Mouse (Mus musculus): ENCODE results near the gene Ehf. TPM values are rescaled to one million over a fixed set of nuclear protein-coding genes. Genes with fewer than 3 reads are reported as not detected.

Ehf gene
- polyA plus RNA-seq, 1 experiment from 2014 or later, result 3.0 TPM

GRCm38 (mm10) chr2:103298711-103299463, 4.2 kb downstream of the Ehf start:
- Histone ChIP-seq H3K4me2 (no peak overlapping the region), H3K9me3 (ENCODE audit: low read depth, low read length) (no peaks in the 10 kb centered on the region), H3K4me3 (ENCODE audit: low read depth, low read length) (no peak overlapping the region), H3K9ac (no peak overlapping the region), H3K36me3 (ENCODE audit: insufficient read depth) (no peaks in the 10 kb centered on the region), H3K27ac (ENCODE audit: low read depth) (no peak overlapping the region), H3K4me1 (ENCODE audit: insufficient read depth) (peaks cover 3% of the 10 kb centered on the region; the same call in 1 of the 2 replicates), H3K27me3 (ENCODE audit: insufficient read depth, low read length) (no peaks in the 10 kb centered on the region)
- ATAC-seq (ENCODE audit: insufficient read depth) (no peak), DNase-seq (no peak)
- TF ChIP-seq CTCF (IDR thresholded peaks at IDR 0.05; ENCODE audit: low read depth), result no peak
- 29% methylated on average over 13 of the region's 13 CpGs for WGBS

GRCm38 (mm10) chr2:103294526-103294925, 8.6 kb downstream of the Ehf start:
- peak; percentile 31 for DNase-seq
- peaks cover 3% of the 10 kb centered on the region; the same call in 1 of the 2 replicates for H3K4me1 ChIP-seq (ENCODE audit: insufficient read depth)
- peak overlapping the region; percentile 32; the same call in 1 of the 2 replicates for H3K27ac ChIP-seq (ENCODE audit: low read depth)
- H3K9me3 ChIP-seq (ENCODE audit: low read depth, low read length), result no peaks in the 10 kb centered on the region
- no peaks in the 10 kb centered on the region for H3K36me3 ChIP-seq (ENCODE audit: insufficient read depth)
- peak; percentile 73 for ATAC-seq (ENCODE audit: insufficient read depth)
- 8% methylated on average over 3 of the region's 3 CpGs for WGBS
- H3K9ac ChIP-seq, result no peak overlapping the region
- no peak overlapping the region for H3K4me2 ChIP-seq
- no peak overlapping the region for H3K4me3 ChIP-seq (ENCODE audit: low read depth, low read length)
- TF ChIP-seq CTCF (IDR thresholded peaks at IDR 0.05; ENCODE audit: low read depth), result no peak
- H3K27me3 ChIP-seq (ENCODE audit: insufficient read depth, low read length), result no peaks in the 10 kb centered on the region

GRCm38 (mm10) chr2:103293751-103294150, 9.3 kb downstream of the Ehf start:
- no peak overlapping the region for H3K27ac ChIP-seq (ENCODE audit: low read depth)

GRCm38 (mm10) chr2:103293214-103293613, 9.9 kb downstream of the Ehf start:
- H3K27ac ChIP-seq (ENCODE audit: low read depth), result no peak overlapping the region
- 30% methylated on average over 3 of the region's 3 CpGs for WGBS
- peaks cover 3% of the 10 kb centered on the region; the same call in 1 of the 2 replicates for H3K4me1 ChIP-seq (ENCODE audit: insufficient read depth)
- no peaks in the 10 kb centered on the region for H3K9me3 ChIP-seq (ENCODE audit: low read depth, low read length)
- TF ChIP-seq CTCF (IDR thresholded peaks at IDR 0.05; ENCODE audit: low read depth), result no peak
- no peak overlapping the region for H3K4me2 ChIP-seq
- no peaks in the 10 kb centered on the region for H3K27me3 ChIP-seq (ENCODE audit: insufficient read depth, low read length)
- DNase-seq (no peak), ATAC-seq (ENCODE audit: insufficient read depth) (no peak)
- no peaks in the 10 kb centered on the region for H3K36me3 ChIP-seq (ENCODE audit: insufficient read depth)
- no peak overlapping the region for H3K9ac ChIP-seq
- no peak overlapping the region for H3K4me3 ChIP-seq (ENCODE audit: low read depth, low read length)

More at GRCm38 (mm10) chr2:103293751-103294150, 9.3 kb downstream of the Ehf start:
- no peak for ATAC-seq (ENCODE audit: insufficient read depth)
- Histone ChIP-seq H3K9me3 (ENCODE audit: low read depth, low read length) (no peaks in the 10 kb centered on the region), H3K9ac (no peak overlapping the region), H3K4me2 (no peak overlapping the region), H3K4me1 (ENCODE audit: insufficient read depth) (peaks cover 3% of the 10 kb centered on the region; the same call in 1 of the 2 replicates), H3K36me3 (ENCODE audit: insufficient read depth) (no peaks in the 10 kb centered on the region), H3K4me3 (ENCODE audit: low read depth, low read length) (no peak overlapping the region), H3K27me3 (ENCODE audit: insufficient read depth, low read length) (no peaks in the 10 kb centered on the region)
- WGBS, result 65% methylated on average over 5 of the region's 5 CpGs
- no peak for DNase-seq
- TF ChIP-seq CTCF (IDR thresholded peaks at IDR 0.05; ENCODE audit: low read depth), result no peak

- DNase-seq (no peak), ATAC-seq (ENCODE audit: insufficient read depth) (no peak)
- Histone ChIP-seq H3K4me2 (no peak overlapping the region), H3K4me3 (ENCODE audit: low read depth, low read length) (no peak overlapping the region), H3K4me1 (ENCODE audit: insufficient read depth) (peaks cover 3% of the 10 kb centered on the region), H3K36me3 (ENCODE audit: insufficient read depth) (no peaks in the 10 kb centered on the region), H3K27ac (ENCODE audit: low read depth) (no peak overlapping the region), H3K9me3 (ENCODE audit: low read depth, low read length) (no peaks in the 10 kb centered on the region), H3K27me3 (ENCODE audit: insufficient read depth, low read length) (no peaks in the 10 kb centered on the region), H3K9ac (no peak overlapping the region)
- 52% methylated on average over 2 of the region's 2 CpGs for WGBS
- TF ChIP-seq CTCF (IDR thresholded peaks at IDR 0.05; ENCODE audit: low read depth), result no peak
Observed at GRCm38 (mm10) chr2:103290705-103291269, 12.3 kb downstream of the Ehf start.

GRCm38 (mm10) chr2:103290167-103290566, 12.9 kb downstream of the Ehf start:
- H3K4me3 ChIP-seq (ENCODE audit: low read depth, low read length), result no peak overlapping the region
- ATAC-seq (ENCODE audit: insufficient read depth) (no peak), DNase-seq (no peak)
- TF ChIP-seq CTCF (IDR thresholded peaks at IDR 0.05; ENCODE audit: low read depth), result no peak
- peaks cover 3% of the 10 kb centered on the region for H3K4me1 ChIP-seq (ENCODE audit: insufficient read depth)
- no peak overlapping the region for H3K27ac ChIP-seq (ENCODE audit: low read depth)
- no peaks in the 10 kb centered on the region for H3K9me3 ChIP-seq (ENCODE audit: low read depth, low read length)
- no peak overlapping the region for H3K9ac ChIP-seq
- H3K36me3 ChIP-seq (ENCODE audit: insufficient read depth), result no peaks in the 10 kb centered on the region
- H3K27me3 ChIP-seq (ENCODE audit: insufficient read depth, low read length), result no peaks in the 10 kb centered on the region
- H3K4me2 ChIP-seq, result no peak overlapping the region
- WGBS, result 90% methylated on average over 3 of the region's 3 CpGs

- Histone ChIP-seq H3K4me1 (ENCODE audit: insufficient read depth) (peaks cover 9% of the 10 kb centered on the region), H3K36me3 (ENCODE audit: insufficient read depth) (no peaks in the 10 kb centered on the region), H3K27me3 (ENCODE audit: insufficient read depth, low read length) (no peaks in the 10 kb centered on the region), H3K27ac (ENCODE audit: low read depth) (no peak overlapping the region), H3K9ac (no peak overlapping the region), H3K4me3 (ENCODE audit: low read depth, low read length) (no peak overlapping the region), H3K9me3 (ENCODE audit: low read depth, low read length) (no peaks in the 10 kb centered on the region), H3K4me2 (no peak overlapping the region)
- peak; percentile 51; the same call in 1 of the 2 replicates for ATAC-seq (ENCODE audit: insufficient read depth)
- TF ChIP-seq CTCF (IDR thresholded peaks at IDR 0.05; ENCODE audit: low read depth), result no peak
- DNase-seq, result peak; percentile 36
- 44% methylated on average over 7 of the region's 7 CpGs for WGBS
Observed at GRCm38 (mm10) chr2:103289407-103289950, 13.6 kb downstream of the Ehf start.
